Mouse (Mus musculus) megakaryocyte, adult 5-6 weeks (primary cell): Measurements from ENCODE around the gene Kcnc2. TPM values are rescaled to one million over a fixed set of nuclear protein-coding genes. Genes with fewer than 3 reads are reported as not detected.
"Not testable (repeated sequence)": the region's sequence is repeated elsewhere in the genome, so short reads cannot be mapped to it uniquely, and the experiment has no call there.

Source experiments
- ATAC-seq: 2 replicates; pipeline ENCODE4 v1.8.0; 2016; ENCODE audit warnings: mild to moderate bottlenecking, inconsistent platforms; ENCODE audit not compliant: poor library complexity, severe bottlenecking
- total RNA-seq, 2 experiments: library from RNA; stranded (forward) in 1 of 2; stranded (reverse) in 1 of 2; fragments of 153-499, 151-499 nt in 1 of 2; fragments of 221-1000, 200-1000 nt in 1 of 2; gene quantifications; 2 replicates each; pipeline versions ENCODE4 v1.2.3 to v1.2.4; 2015 to 2017

Gene Kcnc2
- total RNA-seq (2015) (not detected in 2 replicates), total RNA-seq (2017) (not detected in 2 replicates)

GRCm38 (mm10) chr10:112270887-112271802 lies at the start of gene Kcnc2:
Kcnc2 (plus strand) TSS chr10:112271121.
- no peak for ATAC-seq

- ATAC-seq: no peak
These were observed 43.8 kb upstream of the Kcnc2 start for GRCm38 (mm10) chr10:112227073-112227472.

GRCm38 (mm10) chr10:112229091-112229843 lies 41.7 kb upstream of the Kcnc2 start:
- not testable (repeated sequence) for ATAC-seq

- not testable (repeated sequence) for ATAC-seq
These were observed 38.2 kb upstream of the Kcnc2 start for GRCm38 (mm10) chr10:112232733-112233132.

- not testable (repeated sequence) for ATAC-seq
These were observed 35.5 kb upstream of the Kcnc2 start for GRCm38 (mm10) chr10:112235396-112235940.

- no peak for ATAC-seq
These were observed 22.6 kb upstream of the Kcnc2 start for GRCm38 (mm10) chr10:112248273-112248672.

- no peak for ATAC-seq
These were observed 7.5 kb upstream of the Kcnc2 start for GRCm38 (mm10) chr10:112263467-112263866.

GRCm38 (mm10) chr10:112269481-112269880 lies 1.4 kb upstream of the Kcnc2 start:
- ATAC-seq: no peak

GRCm38 (mm10) chr10:112269939-112270781 lies 761 bp upstream of the Kcnc2 start:
- no peak for ATAC-seq

GRCm38 (mm10) chr10:112271803-112272165 lies 863 bp downstream of the Kcnc2 start:
- ATAC-seq: no peak

GRCm38 (mm10) chr10:112272171-112272570 lies 1.2 kb downstream of the Kcnc2 start:
- no peak for ATAC-seq

GRCm38 (mm10) chr10:112277996-112278395 lies 7.1 kb downstream of the Kcnc2 start:
- no peak for ATAC-seq

- ATAC-seq: no peak
These were observed 44.2 kb downstream of the Kcnc2 start for GRCm38 (mm10) chr10:112315136-112315535.

- ATAC-seq: no peak
These were observed 46.9 kb downstream of the Kcnc2 start for GRCm38 (mm10) chr10:112317783-112318182.

- no peak for ATAC-seq
These were observed 86.9 kb downstream of the Kcnc2 start for GRCm38 (mm10) chr10:112357669-112358362.

GRCm38 (mm10) chr10:112358363-112358704 lies 87.4 kb downstream of the Kcnc2 start:
- ATAC-seq: no peak

- no peak for ATAC-seq
These were observed 89.8 kb downstream of the Kcnc2 start for GRCm38 (mm10) chr10:112360704-112361103.

- no peak for ATAC-seq
These were observed 97.4 kb downstream of the Kcnc2 start for GRCm38 (mm10) chr10:112368369-112368768.

- ATAC-seq: no peak
These were observed 106.2 kb downstream of the Kcnc2 start for GRCm38 (mm10) chr10:112377163-112377562.

GRCm38 (mm10) chr10:112378465-112378864 lies 107.5 kb downstream of the Kcnc2 start:
- no peak for ATAC-seq
